Mouse (Mus musculus) adrenal gland, postnatal 4 days (tissue): ENCODE results near the gene Gmnc. TPM values are rescaled to one million over a fixed set of nuclear protein-coding genes. Genes with fewer than 3 reads are reported as not detected.
A peak's percentile ranks its signal among the peaks of the same experiment; 100 is the strongest.

ENCODE experiments used
- DNase-seq, 2 experiments: peaks; one replicate each; pipeline ENCODE4 v3.0.0; 2021 to 2022; ENCODE audit warnings: low spot score in 2 of 2, mixed read lengths in 2 of 2
- long read RNA-seq, 2 experiments: library from polyadenylated mRNA; stranded (forward); transcript quantifications; one replicate each; pipeline ENCODE4 v2.0.0; 2021
- total RNA-seq, 2 experiments: library from RNA; stranded (reverse); gene quantifications; 2 replicates each; pipeline ENCODE4 v1.2.3; 2021

The Gmnc gene
- not detected for total RNA-seq
- long read RNA-seq, experiment 1 = 0 reads
- long read RNA-seq, experiment 2 = 0 reads

DNA sequence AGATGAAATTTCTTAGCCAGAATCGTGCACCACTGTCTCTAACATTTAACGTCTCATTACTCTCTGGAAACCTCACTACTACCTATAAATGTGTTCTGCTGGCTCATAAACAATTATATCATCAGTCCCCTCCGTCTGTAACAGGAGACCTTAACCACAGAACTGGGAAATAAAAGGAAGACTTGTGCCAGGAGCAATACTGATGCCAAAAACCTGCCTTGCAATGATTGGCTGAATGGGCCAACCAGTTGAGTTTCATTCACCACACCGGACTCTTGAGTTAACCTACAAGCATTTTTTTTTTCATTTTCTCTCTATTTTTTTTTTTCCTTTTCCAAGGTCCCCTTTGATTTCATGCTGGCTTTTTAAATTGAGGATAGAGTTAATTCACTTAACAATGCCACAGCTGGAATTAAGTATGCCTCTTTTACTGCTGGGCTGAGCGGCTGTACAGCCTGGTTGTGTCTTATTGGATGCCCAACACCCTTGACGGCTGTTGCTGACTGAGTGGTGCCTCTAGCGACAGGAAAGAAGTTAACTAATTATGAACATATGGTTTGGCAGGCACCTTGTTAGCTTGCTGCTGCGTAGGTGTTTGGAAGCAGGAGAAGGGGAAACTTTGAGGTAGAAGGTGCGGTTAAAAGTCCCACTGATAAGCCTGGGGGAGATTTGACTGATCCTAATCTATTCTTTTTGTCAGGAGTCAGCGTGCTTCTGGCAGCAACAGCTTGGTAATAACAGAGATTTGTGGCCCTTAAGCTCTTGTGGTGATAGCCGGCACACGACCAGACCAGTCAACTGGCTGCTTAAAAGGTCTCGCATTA, at the start of gene Gmnc:
Gmnc (minus strand) TSS at position 176 of the 824 bp plus-strand sequence.
- no peak for DNase-seq

DNA sequence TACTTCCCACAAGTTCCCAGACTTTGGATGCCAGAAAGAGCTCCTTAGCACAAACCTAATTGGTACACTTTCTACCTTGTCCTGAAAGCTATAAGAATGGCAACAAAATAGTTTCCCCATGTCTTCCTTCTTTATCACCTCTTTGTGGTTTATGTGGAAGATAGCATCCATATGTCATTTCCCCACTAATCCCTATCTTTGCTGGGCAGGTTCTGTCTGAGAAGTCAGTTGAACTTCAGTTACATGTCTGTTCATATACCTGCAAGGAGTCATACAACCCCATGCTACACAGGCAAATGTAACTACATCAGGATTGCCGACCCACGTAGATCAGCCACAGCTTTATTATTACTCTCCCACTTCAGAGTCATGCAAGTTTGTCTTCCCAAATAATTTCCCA, 35.8 kb upstream of the Gmnc start:
- no peak for DNase-seq

DNA sequence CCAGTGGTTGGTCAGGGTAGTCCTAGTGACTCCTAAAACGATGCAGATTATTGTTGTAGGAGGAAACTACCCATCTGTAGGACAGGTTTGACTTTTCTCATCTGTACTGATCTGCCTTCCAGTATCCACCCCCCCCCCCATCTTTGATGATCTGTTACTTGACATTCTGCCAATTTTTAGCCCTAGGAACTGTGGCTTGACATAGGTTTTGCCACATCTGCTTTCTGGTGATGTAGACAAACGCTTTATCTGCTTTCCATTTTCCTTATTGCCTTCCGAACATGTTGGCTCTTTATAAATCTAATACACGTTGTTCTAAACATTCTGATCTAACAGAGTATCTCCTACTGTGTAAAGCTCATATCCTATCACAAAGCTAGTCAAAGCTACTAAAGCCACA, 34.8 kb upstream of the Gmnc start:
- no peak for DNase-seq

DNA sequence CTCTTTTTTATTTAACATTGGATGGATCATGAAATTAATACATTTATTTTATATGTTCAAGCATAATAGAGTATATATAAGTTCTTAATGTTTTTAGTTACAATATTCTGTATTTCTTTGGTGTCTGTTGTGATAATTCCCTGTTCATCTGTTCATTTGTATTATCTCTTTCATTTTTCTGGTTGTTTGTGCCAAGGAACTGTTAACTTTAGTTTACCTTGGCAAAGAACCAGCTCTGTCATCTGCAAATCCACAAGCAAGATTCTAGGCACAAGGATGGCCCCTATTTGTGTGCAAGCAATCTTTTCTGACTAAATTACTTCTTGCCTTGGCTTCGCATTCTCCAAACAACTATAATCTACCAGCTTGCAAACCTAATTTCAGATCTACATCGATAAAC, 31.3 kb upstream of the Gmnc start:
- DNase-seq = no peak

DNA sequence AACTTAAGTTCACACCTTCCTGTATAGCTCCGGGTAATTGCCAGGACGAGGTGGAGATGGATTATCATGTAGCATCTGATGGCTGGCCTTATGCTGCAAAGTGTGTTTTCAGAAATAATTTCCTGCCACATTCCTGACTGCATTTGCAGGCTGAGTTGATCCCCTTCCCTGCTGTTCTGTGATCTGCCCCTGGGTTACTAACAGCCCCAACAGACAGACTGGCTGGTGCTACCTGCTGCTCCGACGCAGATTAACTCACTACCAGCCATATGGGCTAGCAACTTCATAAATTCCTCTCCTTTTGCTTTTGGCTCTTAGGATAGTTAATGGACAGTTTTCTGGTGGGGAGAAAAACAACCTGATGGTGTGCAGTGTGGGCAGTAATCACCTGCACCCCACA, 25.9 kb upstream of the Gmnc start:
- no peak for DNase-seq

DNA sequence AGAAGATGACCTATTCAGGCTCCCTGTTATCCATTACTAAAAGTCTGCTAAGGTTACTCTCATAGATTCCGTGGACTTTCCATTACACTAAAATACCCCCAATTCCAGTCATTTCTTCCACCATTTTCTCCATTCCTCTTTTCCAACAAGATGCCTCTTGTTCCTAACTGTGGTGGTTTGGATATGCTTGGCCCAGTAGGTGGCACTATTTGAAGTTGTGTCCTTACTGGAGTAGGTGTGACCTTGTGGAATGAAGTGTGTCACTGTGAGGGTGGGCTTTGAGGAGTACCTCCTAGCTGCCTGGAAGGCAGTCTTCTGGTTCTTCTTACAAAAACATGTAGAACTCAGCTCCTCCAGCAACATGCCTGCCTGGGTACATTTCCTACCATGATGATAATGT, 11.3 kb upstream of the Gmnc start:
- no peak for DNase-seq

DNA sequence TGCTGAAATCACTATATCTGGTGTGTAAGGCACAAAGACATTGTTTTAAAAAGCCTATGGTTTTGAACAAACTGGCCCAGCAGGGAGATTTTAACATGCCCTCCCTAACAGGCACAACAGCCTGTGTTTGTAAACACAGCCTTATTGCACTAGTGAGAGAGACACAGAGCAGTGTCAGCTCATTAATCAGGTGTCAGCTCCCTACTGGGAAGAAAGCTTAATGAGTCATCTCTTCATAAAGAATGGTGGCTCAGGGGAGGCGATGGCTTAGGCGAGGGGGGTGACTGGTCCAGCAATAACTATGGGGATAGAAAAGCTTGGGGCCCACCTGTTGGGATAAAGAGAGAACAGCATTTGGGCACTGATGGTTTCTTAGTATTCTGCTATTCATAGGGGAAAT, 8.1 kb upstream of the Gmnc start:
- no peak for DNase-seq

DNA sequence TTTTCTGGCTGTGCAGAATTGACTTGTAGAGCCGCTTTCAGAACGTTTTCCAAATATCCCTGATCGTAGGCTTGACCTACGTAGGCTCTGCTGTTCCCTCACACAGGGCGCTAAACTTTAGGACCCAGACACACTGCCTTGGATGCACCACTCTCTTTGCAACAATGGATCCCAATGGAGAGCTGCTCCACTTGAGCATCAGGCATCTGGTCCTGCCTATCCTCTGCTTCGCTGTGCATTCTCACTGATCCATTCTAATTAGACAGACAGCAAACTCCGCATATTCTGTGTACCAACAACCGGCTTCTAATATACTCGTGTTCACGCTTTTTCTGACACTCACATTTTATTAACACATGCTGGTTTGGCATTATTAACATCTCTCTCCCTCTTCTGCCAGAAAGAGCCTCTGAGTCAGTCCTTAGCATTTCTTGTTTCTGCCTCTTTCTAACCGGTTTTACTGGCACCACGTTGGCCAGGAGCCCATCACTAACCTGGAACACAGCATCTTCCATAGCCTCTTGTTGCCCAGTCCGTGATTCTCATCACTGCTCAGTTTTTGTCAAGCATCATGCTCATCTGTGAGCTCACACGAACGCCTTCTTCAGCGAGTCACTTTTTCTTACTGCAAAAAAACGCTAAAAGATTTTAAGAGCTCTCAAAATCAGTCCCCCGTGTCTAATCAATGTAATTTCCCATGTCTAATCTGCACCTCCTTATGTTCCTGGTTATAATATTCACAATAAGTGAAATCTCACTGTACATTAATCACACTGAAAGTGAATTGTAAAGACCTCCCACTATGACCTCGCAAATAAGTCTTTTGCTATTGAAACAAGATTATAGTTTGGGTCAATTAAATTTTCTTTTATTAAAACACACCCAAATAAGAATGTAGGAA, 1.8 kb downstream of the Gmnc start:
- DNase-seq = no peak

DNA sequence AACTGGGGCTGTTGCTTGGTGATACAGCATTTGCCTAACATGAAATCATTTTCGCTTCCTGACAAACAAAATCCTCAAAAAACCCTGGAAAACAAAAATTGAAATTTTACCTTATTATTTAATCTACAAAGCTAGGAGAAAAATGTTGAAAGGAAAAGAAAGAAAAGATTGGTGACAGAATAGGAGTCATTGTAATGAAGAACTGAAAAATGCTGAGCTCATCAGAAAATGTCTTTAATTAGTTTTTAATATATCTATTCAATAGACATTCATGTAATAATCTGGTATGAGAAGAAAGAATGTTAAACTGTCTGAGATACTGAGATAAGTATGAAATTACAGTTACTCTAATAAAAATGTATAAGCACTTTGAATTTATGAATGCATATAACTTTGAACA, 3.3 kb downstream of the Gmnc start:
- DNase-seq = no peak

DNA sequence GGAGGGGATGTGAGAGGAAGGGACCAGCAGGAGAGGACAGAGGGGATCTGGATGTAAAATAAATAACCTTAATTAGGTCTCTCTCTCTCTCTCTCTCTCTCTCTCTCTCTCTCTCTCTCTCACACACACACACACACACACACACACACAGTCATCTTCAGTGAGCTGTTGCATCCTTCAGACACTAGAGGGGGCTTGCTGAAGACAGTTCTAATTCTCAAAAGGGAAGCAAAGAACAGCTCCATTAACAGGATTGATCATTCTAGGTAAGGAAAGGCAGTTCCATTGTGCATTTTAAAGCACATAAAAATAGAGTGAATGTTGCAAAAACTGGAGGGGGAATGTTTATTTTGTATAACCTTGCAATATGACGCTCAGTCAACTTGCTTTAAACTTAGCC, 5.7 kb downstream of the Gmnc start:
- no peak for DNase-seq

DNA sequence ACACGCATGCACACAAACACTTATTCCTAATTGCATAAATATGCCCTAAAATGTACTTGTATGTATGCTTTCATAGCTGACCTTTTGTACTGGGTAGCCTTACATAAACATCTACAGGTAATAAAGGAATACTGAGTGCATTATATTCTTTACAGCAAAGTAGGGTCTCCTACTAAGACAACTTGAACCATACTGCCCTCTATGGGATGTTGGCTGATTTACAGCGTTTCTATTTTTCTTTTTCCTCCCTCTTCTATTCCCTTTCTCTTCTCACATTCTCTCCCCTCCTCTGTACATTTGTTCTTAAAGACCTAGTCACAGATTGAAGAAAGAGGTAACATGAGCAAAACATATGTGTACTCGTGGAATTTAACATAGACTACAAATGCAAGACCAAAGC, 9.3 kb downstream of the Gmnc start:
- DNase-seq = no peak

DNA sequence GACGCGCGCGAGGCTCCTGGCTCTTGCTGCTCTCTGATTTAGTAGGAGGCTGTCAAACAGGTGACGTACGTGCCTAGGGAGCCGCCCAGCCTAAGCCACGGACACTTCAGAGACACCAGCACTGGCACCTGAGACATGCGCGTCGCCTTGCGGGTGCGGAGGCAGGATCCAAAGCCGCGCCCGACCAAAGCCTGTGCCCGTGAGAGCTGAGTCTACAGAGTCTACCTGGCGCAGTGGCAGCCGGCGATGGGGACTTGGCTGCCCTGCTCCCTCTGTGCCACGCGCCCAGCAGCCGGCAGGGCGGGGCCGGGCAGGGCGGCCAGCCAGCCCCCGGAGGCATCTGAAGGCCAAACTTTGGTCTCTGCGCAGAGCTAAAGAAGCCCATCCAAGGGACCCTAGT, 23.5 kb downstream of the Gmnc start:
- no peak for DNase-seq

DNA sequence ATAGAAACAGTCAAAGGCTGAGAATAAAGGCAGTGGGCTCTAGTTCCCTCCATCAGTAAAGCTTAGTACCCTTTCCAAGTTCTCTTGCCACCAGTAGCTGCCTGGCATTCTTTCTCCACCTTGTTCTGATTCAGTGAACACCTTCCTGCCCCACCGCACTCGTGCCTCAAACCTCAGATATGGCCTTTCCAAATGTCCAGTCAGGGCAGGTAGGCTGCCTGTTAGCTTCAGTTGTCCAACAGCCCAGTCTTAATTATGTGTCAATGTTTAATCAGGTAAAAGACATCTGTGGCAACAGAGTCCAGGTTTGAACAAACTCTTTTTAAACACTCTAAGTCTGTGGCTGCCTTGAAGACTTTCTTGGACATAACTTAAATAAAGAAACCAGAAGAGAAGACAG, 24.6 kb downstream of the Gmnc start:
- DNase-seq = no peak

DNA sequence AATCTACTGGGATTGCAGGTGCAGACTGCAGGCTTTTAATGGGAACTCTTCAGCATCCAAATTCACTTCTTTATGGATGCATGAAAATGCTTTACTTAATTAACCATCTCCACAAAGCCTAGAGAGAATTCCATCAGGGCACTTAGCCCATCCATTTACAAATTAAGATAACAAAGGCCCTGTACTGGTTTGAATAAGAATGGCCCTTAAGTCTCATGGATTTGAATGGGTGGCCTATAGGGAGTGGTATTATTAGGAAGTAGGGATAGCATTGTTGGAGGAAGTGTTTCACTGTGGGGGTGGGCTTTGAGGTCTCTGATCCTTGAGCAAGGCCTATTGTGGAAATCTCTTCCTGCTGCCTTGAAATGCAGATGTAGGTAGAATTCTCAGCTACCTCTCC, 29.5 kb downstream of the Gmnc start:
- no peak for DNase-seq

DNA sequence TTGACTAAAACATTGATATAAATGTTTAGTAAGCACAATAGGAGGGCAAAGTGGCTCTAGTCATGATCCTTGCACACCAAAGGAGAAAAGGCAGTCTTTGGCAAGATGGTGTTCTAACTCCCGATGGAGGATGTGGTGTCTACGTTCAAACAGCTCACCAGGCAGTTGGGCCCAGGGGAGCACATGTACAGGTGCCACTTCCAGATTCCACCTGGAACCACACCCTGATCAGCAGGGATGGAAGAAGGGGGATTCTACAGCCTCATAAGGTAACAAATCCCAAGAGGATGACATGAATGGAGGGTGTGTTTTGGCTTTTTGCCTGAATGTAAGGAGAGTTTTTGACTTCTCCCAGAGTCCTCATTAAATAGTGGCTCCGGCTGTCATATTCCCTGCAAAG, 39.9 kb downstream of the Gmnc start:
- DNase-seq = no peak

DNA sequence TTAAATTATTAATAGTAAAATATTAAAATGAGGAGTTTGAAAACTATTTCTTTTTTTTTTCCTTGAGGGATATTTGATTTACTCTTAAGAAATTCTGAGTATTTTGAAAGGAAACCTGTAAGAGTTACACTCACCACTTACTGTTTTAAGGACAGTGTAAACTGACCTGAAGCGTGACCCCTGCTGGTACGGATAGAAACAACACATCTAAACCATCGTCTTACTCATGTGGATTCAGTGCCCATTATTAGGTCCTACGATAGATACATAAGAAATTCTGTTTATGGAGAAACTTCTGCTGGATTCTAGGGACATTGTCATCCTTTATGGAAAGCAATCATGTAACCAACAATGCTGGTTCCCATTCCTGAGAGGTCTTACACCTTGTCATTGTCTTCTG, 41.2 kb downstream of the Gmnc start:
- DNase-seq = no peak

DNA sequence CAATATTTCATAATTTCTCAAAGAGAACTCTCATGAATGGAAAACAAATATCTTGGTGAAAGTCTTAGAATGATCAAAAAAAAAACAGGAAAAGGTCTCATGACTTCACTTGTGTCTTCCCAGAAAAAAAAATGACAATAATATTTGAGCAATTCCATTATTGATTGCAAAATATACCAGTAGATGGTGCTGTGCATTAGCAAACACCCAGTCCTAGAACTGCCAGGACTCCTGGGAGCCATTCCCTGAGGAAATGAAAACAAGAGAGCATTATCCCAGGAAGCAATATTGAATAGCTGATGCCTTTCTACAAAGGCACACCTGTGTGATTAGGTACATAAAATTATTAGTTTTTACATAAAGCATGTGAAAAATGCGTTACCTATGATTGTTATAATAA, 87.5 kb downstream of the Gmnc start:
- no peak for DNase-seq

DNA sequence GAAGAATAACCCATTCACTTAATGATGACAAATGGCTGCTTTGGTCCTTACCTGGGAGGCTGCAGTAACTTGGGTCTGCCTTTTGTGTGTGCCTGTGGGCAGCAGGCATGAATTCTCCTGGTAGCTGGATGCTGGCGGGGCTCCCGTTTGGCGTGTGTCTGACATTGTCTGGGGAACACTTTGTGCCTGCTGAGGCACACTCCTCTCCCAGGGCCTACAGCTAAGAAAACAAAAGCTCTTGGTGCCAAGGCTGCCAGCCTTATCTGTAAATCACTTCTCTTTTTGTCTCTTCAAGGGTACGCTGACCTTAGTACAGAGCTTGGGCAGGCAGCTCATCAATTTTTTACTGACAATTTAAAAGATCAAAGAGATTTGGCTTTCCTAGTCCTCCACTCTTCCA, 90.0 kb downstream of the Gmnc start:
- DNase-seq = peak in 1 of 2 experiments; percentile 25

DNA sequence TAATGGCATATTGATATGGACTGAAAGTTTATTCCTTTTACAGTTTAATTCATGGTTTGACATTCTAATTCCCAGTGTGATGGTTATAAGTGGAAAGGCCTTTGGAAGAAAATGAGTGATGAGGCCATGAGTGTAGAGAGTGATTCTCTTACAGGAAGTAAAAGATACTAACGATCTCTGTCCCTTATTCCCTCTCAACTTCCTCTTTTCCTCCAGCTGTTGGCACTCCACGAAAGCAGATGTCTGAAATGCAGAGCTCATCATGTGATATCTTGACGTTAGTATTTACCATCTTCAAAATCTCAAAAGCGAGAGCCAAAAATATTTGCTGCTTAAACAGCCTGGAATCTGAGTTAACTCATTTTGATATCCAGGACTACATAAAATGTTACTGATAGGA, 105.1 kb downstream of the Gmnc start:
- DNase-seq = no peak

DNA sequence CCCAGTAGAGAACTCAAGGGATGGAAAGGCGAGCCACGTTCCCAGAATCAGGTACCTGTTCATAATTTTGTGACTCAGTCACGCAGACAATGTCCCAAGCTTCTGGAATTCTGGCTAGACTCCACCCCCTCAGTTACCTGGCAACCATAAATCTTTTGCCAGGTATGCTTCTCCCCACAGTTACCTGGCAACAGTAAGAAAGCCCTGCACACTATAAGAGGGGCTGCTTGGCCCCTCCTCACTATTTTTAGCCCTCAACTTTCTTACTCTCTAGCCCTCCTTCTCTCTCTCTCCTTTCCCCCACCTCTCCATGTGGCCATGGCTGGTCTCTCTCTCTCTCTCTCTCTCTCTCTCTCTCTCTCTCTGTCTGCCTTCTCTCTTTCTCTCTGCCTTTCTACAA, 114.6 kb downstream of the Gmnc start:
- DNase-seq = no peak
